Mouse (Mus musculus): ENCODE results near the gene Rnf157. TPM values are rescaled to one million over a fixed set of nuclear protein-coding genes. Genes with fewer than 3 reads are reported as not detected.
"Not testable (repeated sequence)": the region's sequence is repeated elsewhere in the genome, so short reads cannot be mapped to it uniquely, and the experiment has no call there.

Gene Rnf157
- polyA plus RNA-seq, 1 experiment from 2014 or later = 20.8 TPM

DNA sequence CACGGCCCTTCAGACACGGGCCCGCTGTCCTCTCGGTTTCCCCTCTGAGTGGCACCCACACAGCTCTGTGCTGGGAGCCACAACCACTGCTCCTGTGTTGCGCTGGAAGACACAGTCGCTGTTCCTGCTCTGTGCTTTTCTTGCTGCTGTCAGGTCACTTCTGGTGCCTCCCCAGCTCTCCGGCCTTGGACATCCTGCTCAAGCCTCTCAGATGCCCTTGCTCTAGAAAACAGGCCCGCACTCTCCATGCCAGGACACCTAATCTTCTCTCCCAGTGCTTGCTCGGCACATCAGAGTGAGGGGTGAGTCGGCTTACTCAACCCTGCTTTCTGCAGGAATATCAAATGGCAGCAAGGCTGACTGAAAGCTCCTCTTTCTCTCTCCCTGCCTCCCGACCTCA is 28.7 kb downstream of the Rnf157 start:
- Histone ChIP-seq H3K9me3 (ENCODE audit: control insufficient read depth, low read length) (no peaks in the 10 kb centered on the region), H3K27me3 (ENCODE audit: control insufficient read depth, insufficient read depth, low read length) (no peaks in the 10 kb centered on the region), H3K4me2 (ENCODE audit: low read depth, severe bottlenecking) (no peak overlapping the region), H3K9ac (ENCODE audit: low read length) (no peak overlapping the region), H3K27ac (replicated peaks; ENCODE audit: low read depth, low read length) (no peak overlapping the region), H3K36me3 (ENCODE audit: control insufficient read depth, insufficient read depth, low read length) (no peaks in the 10 kb centered on the region), H3K4me3 (ENCODE audit: low read depth, low read length) (no peak overlapping the region), H3K4me1 (ENCODE audit: control insufficient read depth, insufficient read depth, low read length) (peaks cover 12% of the 10 kb centered on the region)
- 87% methylated on average over 11 of the region's 11 CpGs for WGBS
- DNase-seq (ENCODE audit: low spot score) = no peak
- no peak for ATAC-seq (ENCODE audit: insufficient number of reproducible peaks, low FRiP score, low TSS enrichment, low read depth)

DNA sequence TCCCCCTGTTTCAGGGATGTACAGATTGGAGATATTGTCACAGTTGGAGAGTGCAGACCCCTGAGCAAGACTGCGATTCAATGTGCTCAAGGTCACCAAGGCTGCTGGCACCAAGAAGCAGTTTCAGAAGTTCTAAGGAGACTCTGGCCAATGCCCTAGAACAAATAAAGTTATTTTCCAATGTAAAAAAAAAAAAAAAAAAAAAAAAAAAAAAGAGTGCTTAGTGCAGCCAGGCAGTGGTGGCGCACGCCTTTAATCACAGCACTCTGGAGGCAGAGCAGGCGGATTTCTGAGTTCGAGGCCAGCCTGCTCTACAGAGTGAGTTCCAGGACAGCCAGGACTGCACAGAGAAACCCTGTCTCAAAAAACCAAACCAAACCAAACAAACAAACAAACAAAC is 29.8 kb downstream of the Rnf157 start:
- not testable (repeated sequence) for DNase-seq (ENCODE audit: low spot score); H3K9ac ChIP-seq (ENCODE audit: low read length)
- H3K4me1 ChIP-seq (ENCODE audit: control insufficient read depth, insufficient read depth, low read length) = peaks cover 12% of the 10 kb centered on the region

DNA sequence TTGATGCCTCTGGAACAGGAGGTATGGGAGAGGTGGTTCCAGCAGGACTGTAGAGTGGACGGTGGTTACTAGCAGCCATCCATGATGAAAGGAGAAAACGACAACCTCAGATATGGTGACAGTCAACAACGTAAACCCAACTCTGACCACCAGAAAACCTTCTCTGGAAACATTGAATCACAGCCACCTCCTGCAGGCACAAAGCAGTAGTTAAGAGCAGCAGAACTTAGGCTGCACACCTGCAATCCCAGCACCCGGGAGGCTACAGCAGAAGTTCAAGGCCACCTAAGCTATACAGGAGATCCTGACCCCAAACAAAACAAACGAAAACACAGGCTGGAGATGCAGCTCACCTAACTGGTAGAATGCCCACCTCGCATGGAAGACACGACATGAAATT is 32.1 kb downstream of the Rnf157 start:
- Histone ChIP-seq H3K9me3 (ENCODE audit: control insufficient read depth, low read length) (no peaks in the 10 kb centered on the region), H3K27ac (replicated peaks; ENCODE audit: low read depth, low read length) (no peak overlapping the region), H3K4me2 (ENCODE audit: low read depth, severe bottlenecking) (no peak overlapping the region), H3K4me3 (ENCODE audit: low read depth, low read length) (no peak overlapping the region), H3K9ac (ENCODE audit: low read length) (no peak overlapping the region), H3K4me1 (ENCODE audit: control insufficient read depth, insufficient read depth, low read length) (no peaks in the 10 kb centered on the region), H3K36me3 (ENCODE audit: control insufficient read depth, insufficient read depth, low read length) (no peaks in the 10 kb centered on the region), H3K27me3 (ENCODE audit: control insufficient read depth, insufficient read depth, low read length) (no peaks in the 10 kb centered on the region)
- WGBS = 89% methylated on average over 7 of the region's 7 CpGs
- ATAC-seq (ENCODE audit: insufficient number of reproducible peaks, low FRiP score, low TSS enrichment, low read depth) = no peak
- no peak for DNase-seq (ENCODE audit: low spot score)

More for the DNA sequence above, 29.8 kb downstream of the Rnf157 start:
- H3K27me3 ChIP-seq (ENCODE audit: control insufficient read depth, insufficient read depth, low read length); H3K9me3 ChIP-seq (ENCODE audit: control insufficient read depth, low read length); H3K27ac ChIP-seq (replicated peaks; ENCODE audit: low read depth, low read length); H3K4me2 ChIP-seq (ENCODE audit: low read depth, severe bottlenecking); H3K36me3 ChIP-seq (ENCODE audit: control insufficient read depth, insufficient read depth, low read length); H3K4me3 ChIP-seq (ENCODE audit: low read depth, low read length); ATAC-seq (ENCODE audit: insufficient number of reproducible peaks, low FRiP score, low TSS enrichment, low read depth): not testable (repeated sequence)
- 96% methylated on average over 5 of the region's 5 CpGs for WGBS

DNA sequence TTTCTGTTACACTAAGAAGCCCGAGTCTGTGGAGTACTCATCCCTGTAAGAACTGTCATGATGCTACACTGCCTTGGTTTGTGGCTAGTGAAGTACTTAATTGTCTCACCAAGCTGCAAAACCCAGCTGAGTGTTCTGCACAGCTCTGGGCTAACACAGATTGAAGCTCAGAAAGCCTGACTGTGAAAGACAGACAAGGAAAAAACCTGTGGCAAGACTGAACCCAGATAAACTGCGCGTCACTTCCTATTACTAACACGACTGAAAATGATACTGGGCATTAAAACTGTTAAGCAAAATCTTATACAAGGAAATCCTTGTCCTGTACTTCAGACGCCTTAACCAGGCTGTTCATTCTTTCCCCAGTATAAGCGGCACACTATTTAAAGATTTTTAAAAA is 33.3 kb downstream of the Rnf157 start:
- no peak overlapping the region for H3K27ac ChIP-seq (replicated peaks; ENCODE audit: low read depth, low read length)
- no peak overlapping the region for H3K4me3 ChIP-seq (ENCODE audit: low read depth, low read length)
- DNase-seq (ENCODE audit: low spot score) = no peak
- H3K27me3 ChIP-seq (ENCODE audit: control insufficient read depth, insufficient read depth, low read length) = no peaks in the 10 kb centered on the region
- no peaks in the 10 kb centered on the region for H3K4me1 ChIP-seq (ENCODE audit: control insufficient read depth, insufficient read depth, low read length)
- no peaks in the 10 kb centered on the region for H3K36me3 ChIP-seq (ENCODE audit: control insufficient read depth, insufficient read depth, low read length)
- no peaks in the 10 kb centered on the region for H3K9me3 ChIP-seq (ENCODE audit: control insufficient read depth, low read length)
- ATAC-seq (ENCODE audit: insufficient number of reproducible peaks, low FRiP score, low TSS enrichment, low read depth) = no peak
- H3K9ac ChIP-seq (ENCODE audit: low read length) = no peak overlapping the region
- H3K4me2 ChIP-seq (ENCODE audit: low read depth, severe bottlenecking) = no peak overlapping the region
- 88% methylated on average over 6 of the region's 6 CpGs for WGBS

DNA sequence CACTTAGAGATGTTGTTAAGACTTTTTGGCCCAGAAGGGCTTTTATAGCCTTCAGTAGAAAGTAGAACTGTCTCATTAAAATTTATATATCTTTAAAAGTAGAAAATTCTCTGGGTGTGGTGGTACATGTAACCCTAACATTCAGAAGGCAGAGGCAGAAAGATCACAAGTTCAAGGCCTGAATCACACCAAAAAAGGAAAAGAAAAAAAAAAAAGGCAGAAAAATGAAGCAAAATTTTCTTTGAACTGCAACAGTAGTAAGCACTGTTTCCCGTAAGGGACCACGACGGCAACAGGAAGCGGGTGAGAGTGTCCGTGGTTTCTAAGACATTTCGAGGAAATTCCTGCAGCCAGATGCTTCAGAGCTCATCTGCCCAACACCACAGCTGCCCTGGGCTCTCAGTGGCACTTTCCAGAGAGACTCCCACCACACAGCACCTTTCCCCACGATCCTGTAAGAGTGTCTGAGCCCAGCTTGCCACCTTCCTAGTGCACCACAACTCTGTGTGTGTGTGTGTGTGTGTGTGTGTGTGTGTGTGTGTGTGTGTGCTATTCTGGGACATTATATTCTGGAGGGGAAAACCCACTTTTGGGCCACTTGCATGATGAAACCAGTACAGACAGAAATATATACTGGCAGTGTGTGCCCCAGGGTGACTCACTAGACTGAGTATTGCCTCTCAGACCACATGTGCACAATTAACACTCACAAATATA is 35.7 kb downstream of the Rnf157 start:
- Histone ChIP-seq H3K9ac (ENCODE audit: low read length) (no peak overlapping the region), H3K4me2 (ENCODE audit: low read depth, severe bottlenecking) (no peak overlapping the region), H3K9me3 (ENCODE audit: control insufficient read depth, low read length) (no peaks in the 10 kb centered on the region), H3K27ac (replicated peaks; ENCODE audit: low read depth, low read length) (no peak overlapping the region), H3K4me3 (ENCODE audit: low read depth, low read length) (no peak overlapping the region), H3K4me1 (ENCODE audit: control insufficient read depth, insufficient read depth, low read length) (no peaks in the 10 kb centered on the region), H3K27me3 (ENCODE audit: control insufficient read depth, insufficient read depth, low read length) (no peaks in the 10 kb centered on the region), H3K36me3 (ENCODE audit: control insufficient read depth, insufficient read depth, low read length) (no peaks in the 10 kb centered on the region)
- 74% methylated on average over 7 of the region's 7 CpGs for WGBS
- DNase-seq (ENCODE audit: low spot score) = no peak
- ATAC-seq (ENCODE audit: insufficient number of reproducible peaks, low FRiP score, low TSS enrichment, low read depth) = no peak

DNA sequence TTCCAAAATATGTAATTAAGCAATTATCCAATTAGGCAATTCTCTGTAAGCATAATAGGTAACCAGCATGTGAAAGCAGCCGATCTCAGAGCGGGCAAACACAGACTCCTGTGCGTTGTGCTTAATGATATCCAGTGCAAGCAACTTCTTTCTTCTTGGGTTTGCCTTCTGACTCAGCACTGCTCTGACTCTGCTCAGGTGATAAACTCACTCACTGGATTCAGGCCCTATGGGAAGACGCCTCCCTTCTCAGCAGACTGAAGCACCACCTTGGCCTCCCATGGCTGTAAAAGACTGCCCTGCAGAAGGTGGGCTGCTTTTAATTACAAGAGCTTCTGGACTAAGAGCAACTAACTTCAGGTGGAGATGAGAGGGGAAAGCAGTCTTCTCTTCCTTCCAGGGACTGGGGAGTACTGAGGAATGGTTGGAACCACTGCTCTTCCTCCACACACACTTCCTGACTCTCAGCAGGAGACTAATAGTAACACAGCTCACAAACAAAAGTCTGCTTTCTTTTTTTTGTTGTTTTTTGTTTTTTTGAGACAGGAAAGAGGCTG is 40.9 kb downstream of the Rnf157 start:
- 70% methylated on average over 4 of the region's 4 CpGs for WGBS
- H3K36me3 ChIP-seq (ENCODE audit: control insufficient read depth, insufficient read depth, low read length) = no peaks in the 10 kb centered on the region
- no peak for DNase-seq (ENCODE audit: low spot score)

DNA sequence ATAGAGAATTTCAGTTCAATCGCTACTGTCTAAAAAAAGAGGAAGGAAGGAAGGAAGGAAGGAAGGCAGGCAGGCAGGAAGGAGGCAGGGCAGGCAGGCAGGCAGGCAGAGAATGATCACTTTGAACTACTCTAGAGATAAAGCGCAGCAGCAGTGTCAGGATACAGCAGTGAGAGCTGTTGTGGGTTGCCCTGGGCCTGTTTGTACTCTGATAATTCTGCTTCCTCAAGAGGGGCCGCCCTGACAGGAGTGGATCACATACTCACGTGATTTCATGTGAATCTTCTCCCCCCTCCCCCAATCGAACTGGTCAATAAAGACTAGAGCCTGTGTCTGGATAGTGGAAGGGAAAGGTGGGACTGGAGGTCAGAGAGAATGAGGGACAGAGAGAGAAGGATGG is 43.2 kb downstream of the Rnf157 start:
- H3K9me3 ChIP-seq (ENCODE audit: control insufficient read depth, low read length) = no peaks in the 10 kb centered on the region
- DNase-seq (ENCODE audit: low spot score) = no peak
- 63% methylated on average over 5 of the region's 5 CpGs for WGBS
- no peaks in the 10 kb centered on the region for H3K27me3 ChIP-seq (ENCODE audit: control insufficient read depth, insufficient read depth, low read length)
- no peak overlapping the region for H3K27ac ChIP-seq (replicated peaks; ENCODE audit: low read depth, low read length)
- no peak overlapping the region for H3K9ac ChIP-seq (ENCODE audit: low read length)
- ATAC-seq (ENCODE audit: insufficient number of reproducible peaks, low FRiP score, low TSS enrichment, low read depth) = no peak
- no peak overlapping the region for H3K4me3 ChIP-seq (ENCODE audit: low read depth, low read length)
- H3K4me1 ChIP-seq (ENCODE audit: control insufficient read depth, insufficient read depth, low read length) = peaks cover 2% of the 10 kb centered on the region; the same call in 1 of the 2 replicates
- no peak overlapping the region for H3K4me2 ChIP-seq (ENCODE audit: low read depth, severe bottlenecking)
- H3K36me3 ChIP-seq (ENCODE audit: control insufficient read depth, insufficient read depth, low read length) = no peaks in the 10 kb centered on the region

More for the DNA sequence above, 40.9 kb downstream of the Rnf157 start:
- Histone ChIP-seq H3K9ac (ENCODE audit: low read length) (peak overlapping the region; percentile 5; the same call in 1 of the 2 replicates), H3K27me3 (ENCODE audit: control insufficient read depth, insufficient read depth, low read length) (no peaks in the 10 kb centered on the region), H3K4me3 (ENCODE audit: low read depth, low read length) (no peak overlapping the region), H3K4me2 (ENCODE audit: low read depth, severe bottlenecking) (no peak overlapping the region), H3K9me3 (ENCODE audit: control insufficient read depth, low read length) (no peaks in the 10 kb centered on the region), H3K4me1 (ENCODE audit: control insufficient read depth, insufficient read depth, low read length) (no peaks in the 10 kb centered on the region), H3K27ac (replicated peaks; ENCODE audit: low read depth, low read length) (no peak overlapping the region)
- ATAC-seq (ENCODE audit: insufficient number of reproducible peaks, low FRiP score, low TSS enrichment, low read depth) = no peak

DNA sequence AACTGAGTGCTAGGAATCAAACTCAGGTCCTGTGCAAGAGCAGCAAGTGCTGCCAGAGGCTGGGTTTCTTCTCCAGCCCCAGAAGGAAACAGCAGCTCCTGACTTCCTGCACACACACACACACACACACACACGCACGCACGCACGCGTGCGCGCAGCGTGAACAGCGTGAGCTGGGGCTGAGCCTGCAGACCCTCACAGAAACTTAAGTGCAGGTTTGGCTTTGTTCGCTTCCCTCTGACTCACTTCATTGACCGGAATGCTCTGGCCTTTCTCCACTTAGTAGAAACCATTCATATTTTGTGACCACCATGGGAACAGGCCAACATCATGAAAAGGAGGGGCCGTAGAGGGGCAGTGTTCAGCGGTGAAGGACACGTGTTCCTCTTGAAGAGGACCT is 43.8 kb downstream of the Rnf157 start:
- DNase-seq (ENCODE audit: low spot score) = no peak
- H3K4me1 ChIP-seq (ENCODE audit: control insufficient read depth, insufficient read depth, low read length) = peaks cover 2% of the 10 kb centered on the region; the same call in 1 of the 2 replicates
- no peaks in the 10 kb centered on the region for H3K27me3 ChIP-seq (ENCODE audit: control insufficient read depth, insufficient read depth, low read length)
- H3K4me3 ChIP-seq (ENCODE audit: low read depth, low read length) = no peak overlapping the region
- H3K9ac ChIP-seq (ENCODE audit: low read length) = no peak overlapping the region
- WGBS = 96% methylated on average over 14 of the region's 14 CpGs
- no peak overlapping the region for H3K27ac ChIP-seq (replicated peaks; ENCODE audit: low read depth, low read length)
- no peaks in the 10 kb centered on the region for H3K36me3 ChIP-seq (ENCODE audit: control insufficient read depth, insufficient read depth, low read length)
- no peaks in the 10 kb centered on the region for H3K9me3 ChIP-seq (ENCODE audit: control insufficient read depth, low read length)
- H3K4me2 ChIP-seq (ENCODE audit: low read depth, severe bottlenecking) = no peak overlapping the region
- no peak for ATAC-seq (ENCODE audit: insufficient number of reproducible peaks, low FRiP score, low TSS enrichment, low read depth)
